Mouse (Mus musculus) erythroblast, embryonic 14.5 days (primary cell): ENCODE measurements around the gene Fzd9. TPM values are rescaled to one million over a fixed set of nuclear protein-coding genes. Genes with fewer than 3 reads are reported as not detected.

Experiments
- H3K27me3 ChIP-seq: 2 replicates; pipeline ENCODE4 v1.6.1; 2012; ENCODE audit warnings: inconsistent platforms; ENCODE audit not compliant: control insufficient read depth
- H3K36me3 ChIP-seq: 2 replicates; pipeline ENCODE4 v1.6.1; 2012; ENCODE audit warnings: mild to moderate bottlenecking, inconsistent platforms; ENCODE audit not compliant: control insufficient read depth
- H3K4me1 ChIP-seq: 2 replicates; pipeline ENCODE4 v1.6.1; 2012; ENCODE audit warnings: inconsistent platforms; ENCODE audit not compliant: control insufficient read depth
- H3K4me3 ChIP-seq: replicated peaks from 2 replicates; pipeline ENCODE3; 2012; ENCODE audit warnings: moderate library complexity, mild to moderate bottlenecking, inconsistent platforms
- H3K9me3 ChIP-seq: 2 replicates; pipeline ENCODE4 v1.6.1; 2012; ENCODE audit warnings: low read length, inconsistent platforms, mixed read lengths; ENCODE audit not compliant: control insufficient read depth
- GATA1 ChIP-seq: IDR thresholded peaks from 2 replicates; pipeline ENCODE4 v1.6.1; 2012; ENCODE audit warnings: low read length, inconsistent platforms, mixed read lengths
- TAL1 ChIP-seq: IDR thresholded peaks from 3 replicates; pipeline ENCODE4 v1.6.1; 2012; ENCODE audit warnings: low read length, inconsistent platforms, mixed read lengths
- polyA plus RNA-seq: library from polyadenylated mRNA; stranded (reverse); fragments of >175 nt; gene quantifications from 2 replicates; pipeline ENCODE4 v1.2.3, GENCODE M21; 2012

Gene Fzd9
- 0.01 TPM in 1 of 2 replicates, not detected in the other for polyA plus RNA-seq

DNA sequence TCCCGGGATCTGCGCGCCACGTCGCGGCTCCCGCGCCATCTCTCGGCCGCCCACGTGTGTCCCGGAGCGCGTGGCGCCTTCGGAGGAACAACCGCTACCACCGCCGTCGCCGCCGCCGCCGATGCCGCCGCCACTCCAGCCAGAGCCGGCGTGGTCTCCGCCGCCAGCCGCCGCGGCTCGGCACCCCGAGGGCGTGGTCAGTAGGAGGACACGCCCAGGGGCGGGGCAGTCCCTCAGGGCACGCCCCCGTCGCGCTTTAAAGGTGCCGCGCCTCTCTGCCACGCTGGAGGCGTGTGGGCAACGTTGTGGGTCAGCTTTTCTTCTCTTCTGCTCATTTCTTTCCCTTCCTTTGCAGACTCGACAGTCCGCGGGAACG is at the start of gene Fzd9:
Gene Fzd9 (minus strand): TSS at position 152 of the 376 bp plus-strand sequence.
- peak within 1 kb of the TSS; percentile 60 for H3K4me3 ChIP-seq
- peaks cover 18% of the 10 kb centered on the region for H3K4me1 ChIP-seq
- no peak for TF ChIP-seq GATA1
- no peak for TF ChIP-seq TAL1
- peaks cover 14% of the 10 kb centered on the region for H3K36me3 ChIP-seq
- H3K9me3 ChIP-seq, result peaks cover 10% of the 10 kb centered on the region
- H3K27me3 ChIP-seq, result peaks cover 40% of the 10 kb centered on the region

DNA sequence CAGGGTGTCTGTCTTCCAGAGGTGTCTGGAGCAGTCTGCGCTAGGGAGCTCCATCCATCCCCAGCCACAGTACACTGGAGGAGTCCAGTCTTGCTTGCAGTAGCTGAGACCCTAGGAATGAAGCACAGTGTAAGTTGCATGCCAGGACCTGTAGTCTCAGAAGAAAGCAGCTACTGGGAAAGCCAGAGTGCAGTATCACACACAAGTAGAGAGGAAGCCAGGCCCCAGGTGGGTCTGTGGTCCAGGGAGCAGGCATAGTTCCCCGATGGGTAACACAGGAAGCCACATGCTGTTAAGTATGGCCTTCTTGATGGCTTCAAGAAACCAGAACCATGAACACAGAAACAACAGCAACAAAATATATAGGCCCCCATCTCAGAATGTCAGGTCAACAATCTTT is 41.0 kb upstream of the Fzd9 start:
- Histone ChIP-seq H3K36me3 (no peaks in the 10 kb centered on the region), H3K27me3 (no peaks in the 10 kb centered on the region), H3K9me3 (no peaks in the 10 kb centered on the region), H3K4me3 (no peak overlapping the region), H3K4me1 (no peaks in the 10 kb centered on the region)
- TF ChIP-seq GATA1 (no peak), TAL1 (no peak)

DNA sequence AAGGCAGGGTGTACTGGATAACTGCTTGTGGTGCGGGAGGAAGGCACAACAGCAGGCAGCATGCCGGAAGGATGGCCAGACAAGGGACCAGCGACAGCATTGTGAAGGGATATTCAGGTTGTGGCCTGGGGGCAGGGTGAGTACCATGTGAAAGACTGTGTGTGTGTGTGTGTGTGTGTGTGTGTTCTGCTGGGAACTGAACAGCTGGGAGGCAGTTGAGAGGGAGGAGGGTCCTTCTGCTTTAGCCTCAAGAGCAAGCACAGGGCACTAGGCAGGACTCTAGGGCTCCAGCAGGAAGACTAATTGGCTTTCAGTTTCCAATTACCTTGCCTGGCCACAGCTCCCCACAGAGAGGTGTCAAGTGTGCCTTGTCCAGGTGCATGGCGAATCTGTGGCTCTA is 40.2 kb upstream of the Fzd9 start:
- Histone ChIP-seq H3K4me1 (no peaks in the 10 kb centered on the region), H3K27me3 (no peaks in the 10 kb centered on the region), H3K9me3 (no peaks in the 10 kb centered on the region), H3K36me3 (no peaks in the 10 kb centered on the region), H3K4me3 (no peak overlapping the region)
- TF ChIP-seq TAL1 (no peak), GATA1 (no peak)

DNA sequence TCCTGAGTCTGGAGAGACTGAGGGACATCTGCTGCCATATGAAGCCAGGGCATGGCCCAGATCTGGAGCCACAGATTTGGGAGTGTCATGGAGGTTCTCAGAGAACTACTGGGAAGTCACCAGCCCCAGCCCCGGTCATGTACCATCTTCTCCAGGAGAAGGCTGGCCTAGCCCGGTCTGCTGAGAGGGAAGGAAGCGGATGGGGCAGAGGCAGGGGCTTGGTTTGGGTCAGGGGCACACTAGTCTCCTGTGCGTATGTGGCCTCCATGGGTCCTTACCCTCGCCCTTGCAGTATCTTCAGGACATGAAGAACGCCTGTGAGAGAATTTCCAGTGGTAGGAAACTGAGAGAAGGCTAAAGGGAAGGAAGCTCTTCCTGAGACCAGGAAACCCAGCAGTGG is 39.7 kb upstream of the Fzd9 start:
- Histone ChIP-seq H3K27me3 (no peaks in the 10 kb centered on the region), H3K9me3 (no peaks in the 10 kb centered on the region), H3K36me3 (no peaks in the 10 kb centered on the region), H3K4me3 (no peak overlapping the region), H3K4me1 (no peaks in the 10 kb centered on the region)
- TF ChIP-seq GATA1 (no peak), TAL1 (no peak)

DNA sequence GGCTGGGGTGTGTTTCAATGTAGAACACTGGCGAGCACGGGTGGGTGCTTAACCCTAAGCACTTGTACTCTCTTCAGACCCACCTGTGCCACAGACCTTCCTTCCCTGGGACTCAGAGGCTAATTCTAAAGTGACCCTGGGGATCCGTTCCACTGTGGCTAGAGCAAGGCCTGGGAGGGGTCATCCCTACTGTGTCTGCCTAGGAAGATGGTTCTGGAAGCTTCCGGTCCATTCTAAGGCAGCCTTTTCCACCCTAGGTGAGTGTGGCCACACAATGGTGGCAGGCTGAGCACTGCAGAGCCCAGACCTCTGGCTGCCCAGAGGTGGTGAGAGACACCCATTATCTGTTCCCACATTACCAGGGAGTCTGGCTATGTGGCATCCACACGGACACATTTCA is 35.9 kb upstream of the Fzd9 start:
- TF ChIP-seq GATA1, result no peak
- no peak for TF ChIP-seq TAL1
- Histone ChIP-seq H3K9me3 (no peaks in the 10 kb centered on the region), H3K27me3 (no peaks in the 10 kb centered on the region), H3K4me3 (no peak overlapping the region), H3K4me1 (no peaks in the 10 kb centered on the region), H3K36me3 (no peaks in the 10 kb centered on the region)

DNA sequence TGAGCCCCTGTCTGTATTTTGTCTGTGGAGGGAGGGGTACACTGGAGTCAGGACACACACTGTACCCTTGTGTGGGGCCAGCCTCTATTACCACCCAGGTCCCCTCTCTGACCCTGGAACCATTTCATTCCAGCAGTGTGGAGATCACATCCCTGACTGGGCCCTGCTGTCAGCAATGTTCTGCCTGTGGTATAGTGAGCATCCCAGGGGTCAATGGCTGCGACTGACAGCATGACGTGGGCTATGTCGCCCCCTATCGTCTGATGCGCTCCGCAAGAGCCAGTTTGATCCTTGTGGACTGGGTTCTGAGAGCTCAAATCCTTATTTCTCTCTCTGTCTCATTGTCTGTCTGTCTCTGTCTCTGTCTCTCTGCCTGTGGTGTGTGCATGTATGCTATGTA is 35.2 kb upstream of the Fzd9 start:
- TF ChIP-seq GATA1, result no peak
- TF ChIP-seq TAL1, result no peak
- Histone ChIP-seq H3K36me3 (no peaks in the 10 kb centered on the region), H3K4me1 (no peaks in the 10 kb centered on the region), H3K9me3 (no peaks in the 10 kb centered on the region), H3K4me3 (no peak overlapping the region), H3K27me3 (no peaks in the 10 kb centered on the region)

DNA sequence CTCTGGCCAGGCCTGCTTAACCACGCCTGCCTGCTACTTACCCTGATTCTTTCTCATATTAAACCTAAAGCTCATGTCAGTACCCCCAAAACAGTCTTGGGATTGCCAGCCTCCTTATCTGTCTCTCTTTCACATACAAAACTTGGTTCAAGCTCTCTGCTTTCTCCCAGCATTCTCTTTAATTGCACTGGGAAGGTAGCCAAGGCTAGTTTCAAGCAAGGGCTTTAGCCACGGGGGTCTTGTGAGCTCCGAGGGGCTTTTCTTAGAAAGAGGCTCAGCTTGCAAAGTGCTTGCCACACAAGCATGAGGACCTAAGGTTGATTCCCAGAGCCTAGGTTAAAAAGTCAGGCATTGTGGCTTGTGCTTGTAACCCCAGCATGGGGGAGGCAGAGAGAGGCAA is 34.2 kb upstream of the Fzd9 start:
- no peak for TF ChIP-seq GATA1
- TF ChIP-seq TAL1, result no peak
- Histone ChIP-seq H3K36me3 (no peaks in the 10 kb centered on the region), H3K4me3 (no peak overlapping the region), H3K4me1 (no peaks in the 10 kb centered on the region), H3K27me3 (no peaks in the 10 kb centered on the region), H3K9me3 (no peaks in the 10 kb centered on the region)

DNA sequence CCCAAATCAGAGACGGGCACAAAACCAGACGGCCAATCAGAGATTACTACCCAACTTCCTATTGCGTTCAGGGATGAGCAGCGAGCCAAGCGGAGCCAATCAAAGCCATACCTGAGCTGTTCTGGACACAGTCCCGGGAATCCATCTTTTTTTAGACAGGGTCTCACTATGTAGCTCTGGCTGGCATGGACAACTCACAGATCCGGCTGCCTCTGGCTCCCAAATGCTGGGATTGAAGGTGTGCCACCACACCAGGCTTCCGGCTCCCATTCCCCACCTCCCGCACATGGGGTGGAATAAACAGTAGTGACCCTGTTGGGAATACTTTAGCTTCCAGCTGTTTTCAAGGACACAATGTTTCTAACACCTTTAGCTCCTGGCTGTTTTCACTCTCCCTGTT is 29.2 kb upstream of the Fzd9 start:
- no peaks in the 10 kb centered on the region for H3K4me1 ChIP-seq
- H3K9me3 ChIP-seq, result no peaks in the 10 kb centered on the region
- H3K36me3 ChIP-seq, result no peaks in the 10 kb centered on the region
- H3K4me3 ChIP-seq, result no peak overlapping the region
- peaks cover 17% of the 10 kb centered on the region for H3K27me3 ChIP-seq
- TF ChIP-seq GATA1 (no peak), TAL1 (no peak)

DNA sequence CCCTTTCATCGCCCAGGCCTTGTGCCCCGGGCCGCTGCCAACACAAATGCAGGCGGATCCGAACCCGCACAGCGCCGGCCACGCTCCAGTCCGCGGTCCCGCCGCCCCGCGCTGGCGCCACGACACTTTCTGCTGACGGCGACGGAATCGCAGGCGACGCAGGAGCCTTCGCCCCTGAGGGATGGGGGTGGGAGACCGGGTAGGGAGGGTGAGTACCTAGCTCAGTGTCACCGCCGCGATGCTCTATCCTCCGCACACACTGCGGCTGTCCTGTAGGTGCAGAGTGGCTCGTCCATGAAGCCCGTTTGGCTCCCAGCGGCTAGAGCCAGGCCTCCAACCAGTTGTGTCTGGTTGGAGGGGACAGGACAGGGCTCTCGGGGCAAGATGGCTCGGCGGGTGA is 25.6 kb upstream of the Fzd9 start:
- Histone ChIP-seq H3K4me3 (no peak overlapping the region), H3K9me3 (no peaks in the 10 kb centered on the region), H3K4me1 (no peaks in the 10 kb centered on the region), H3K36me3 (no peaks in the 10 kb centered on the region), H3K27me3 (peaks cover 23% of the 10 kb centered on the region)
- TF ChIP-seq TAL1 (no peak), GATA1 (no peak)

DNA sequence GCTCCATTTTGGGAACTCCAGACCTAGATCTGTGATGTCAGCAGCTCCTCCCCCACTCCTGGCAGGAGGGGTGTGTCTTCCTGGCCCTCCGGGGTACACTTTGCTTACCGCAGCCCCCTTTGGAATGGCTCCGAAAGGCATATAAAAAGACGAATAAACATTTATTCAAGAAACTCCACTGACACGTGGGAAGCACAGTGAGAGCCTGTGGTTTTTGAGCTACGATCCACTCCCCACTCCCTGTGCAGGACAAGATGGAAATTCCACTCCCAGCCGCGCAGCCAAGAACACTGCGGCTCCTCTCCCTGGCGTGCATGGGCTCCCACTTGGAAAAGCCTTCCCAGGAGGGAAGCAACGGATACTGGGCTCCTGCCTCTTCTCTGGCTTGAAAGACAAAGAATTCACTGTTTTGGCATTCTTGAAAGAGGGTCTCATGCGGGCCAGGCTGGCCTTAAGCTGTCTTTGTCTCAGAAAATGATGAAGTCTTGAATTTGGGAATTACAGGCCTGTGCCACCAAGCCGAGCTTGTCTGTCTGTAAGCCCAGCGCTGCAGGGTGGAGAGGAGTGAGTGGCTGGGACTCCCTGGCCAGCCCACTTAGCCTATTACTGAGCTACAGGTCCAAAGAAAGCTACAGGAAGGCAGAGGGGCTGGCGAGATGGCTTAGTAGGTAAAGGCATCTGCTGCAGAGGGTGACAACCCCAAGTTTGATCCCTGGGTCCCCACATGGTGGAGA is 23.8 kb upstream of the Fzd9 start:
- H3K9me3 ChIP-seq, result no peaks in the 10 kb centered on the region
- no peak overlapping the region for H3K4me3 ChIP-seq
- TF ChIP-seq GATA1, result no peak
- TF ChIP-seq TAL1, result no peak
- H3K27me3 ChIP-seq, result peaks cover 23% of the 10 kb centered on the region
- H3K4me1 ChIP-seq, result no peaks in the 10 kb centered on the region
- H3K36me3 ChIP-seq, result no peaks in the 10 kb centered on the region
